Mouse (Mus musculus): ENCODE results near the gene Akap2. TPM values are rescaled to one million over a fixed set of nuclear protein-coding genes. Genes with fewer than 3 reads are reported as not detected.

The Akap2 gene
- polyA plus RNA-seq, 1 experiment from 2014 or later, result 31.3 TPM

DNA sequence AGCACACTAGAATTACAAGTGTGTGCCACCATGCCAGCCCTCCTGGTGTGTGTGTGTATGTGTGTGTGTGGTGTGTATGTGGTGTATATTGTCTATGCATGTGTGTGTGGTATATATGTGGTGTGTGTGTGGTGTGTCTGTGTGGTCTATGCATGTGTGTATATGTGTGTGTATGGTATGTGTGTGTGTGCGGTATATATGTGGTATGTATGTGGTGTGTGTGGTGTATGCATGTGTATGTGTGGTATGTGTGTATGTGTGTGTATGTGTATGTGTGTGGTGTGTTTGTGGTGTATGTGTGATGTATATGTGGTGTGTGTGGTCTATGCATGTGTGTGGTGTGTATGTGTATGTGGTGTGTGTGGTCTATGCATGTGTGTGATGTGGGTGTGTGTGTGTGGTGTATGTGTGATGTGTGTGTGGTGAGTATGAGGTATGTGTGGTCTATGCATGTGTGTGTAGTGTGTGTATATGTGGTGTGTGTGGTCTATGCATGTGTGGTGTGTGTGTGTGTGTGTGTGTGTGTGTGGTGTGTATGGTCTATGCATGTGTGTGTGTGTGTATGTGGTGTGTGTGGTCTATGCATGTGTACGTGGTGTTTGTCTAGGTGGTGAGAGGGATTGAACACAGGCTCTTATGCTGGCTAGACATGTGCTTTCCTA, 54.2 kb downstream of the Akap2 start:
- Histone ChIP-seq H3K27me3 (ENCODE audit: control insufficient read depth, insufficient read depth, low read length) (no peaks in the 10 kb centered on the region), H3K36me3 (ENCODE audit: control insufficient read depth, insufficient read depth, low read length) (no peaks in the 10 kb centered on the region), H3K4me2 (replicated peaks; ENCODE audit: low read depth, low read length) (no peak overlapping the region), H3K9ac (replicated peaks; ENCODE audit: low read depth, low read length) (no peak overlapping the region), H3K4me3 (ENCODE audit: low read depth, low read length) (no peak overlapping the region), H3K4me1 (ENCODE audit: control insufficient read depth, insufficient read depth, low read length) (no peaks in the 10 kb centered on the region), H3K27ac (ENCODE audit: low read length) (no peak overlapping the region), H3K9me3 (ENCODE audit: control insufficient read depth, low read depth, low read length) (no peaks in the 10 kb centered on the region)
- WGBS, result 86% methylated on average over 2 of the region's 2 CpGs
- ATAC-seq (ENCODE audit: insufficient number of reproducible peaks, insufficient read depth, low FRiP score, low read depth), result no peak

DNA sequence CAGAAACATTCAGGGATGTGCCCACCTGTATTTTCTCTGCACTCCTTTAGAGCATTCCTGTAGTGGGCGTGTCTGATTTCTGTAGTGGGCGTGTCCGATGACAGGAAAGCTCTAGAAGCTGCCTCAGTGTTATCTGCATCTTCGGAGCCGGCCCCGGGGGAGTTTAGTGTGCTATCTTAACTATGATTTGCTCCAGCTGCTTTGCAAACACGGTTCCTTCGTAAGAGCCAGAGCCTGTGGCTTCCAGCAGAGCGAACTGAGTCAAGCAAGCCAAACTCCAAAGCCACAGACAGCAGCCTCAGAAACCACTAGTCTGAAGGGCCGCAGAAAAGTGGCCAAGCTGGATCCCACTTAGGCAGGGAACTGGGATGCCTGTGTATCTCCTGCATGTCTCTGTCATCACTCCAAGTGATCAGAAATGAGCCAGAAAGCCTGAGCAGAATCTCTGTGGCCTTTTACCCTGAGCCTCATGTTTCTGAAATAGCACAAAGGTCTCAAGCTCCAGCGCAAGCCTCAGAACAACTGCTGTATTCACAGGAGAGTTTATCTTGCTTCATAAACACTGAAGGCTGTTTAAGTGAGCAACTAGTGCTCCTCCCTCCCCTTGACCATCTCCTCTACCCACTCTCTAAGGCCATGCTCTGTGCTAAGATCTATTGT, 55.5 kb downstream of the Akap2 start:
- H3K27ac ChIP-seq (ENCODE audit: low read length), result no peak overlapping the region
- WGBS, result 26% methylated on average over 11 of the region's 11 CpGs

DNA sequence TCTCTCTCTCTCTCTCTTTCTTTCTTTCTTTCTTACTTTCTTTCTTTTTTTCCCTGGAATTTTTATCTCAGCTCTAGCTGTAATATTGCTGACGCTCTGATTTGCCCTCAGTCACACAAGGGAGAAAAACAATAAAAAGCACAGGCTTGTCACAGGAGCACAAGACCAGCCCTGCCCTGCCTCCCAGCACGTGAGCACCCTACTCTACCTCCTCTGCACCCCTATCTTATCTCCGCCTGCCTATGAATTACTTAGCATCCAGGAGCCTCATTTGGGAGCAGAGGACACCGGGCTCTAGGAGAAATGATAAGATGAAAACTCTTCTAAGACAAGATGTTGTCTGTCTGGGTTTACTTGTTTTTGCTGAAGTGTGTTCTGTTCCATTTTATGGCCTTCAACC, 57.1 kb downstream of the Akap2 start:
- Histone ChIP-seq H3K4me1 (ENCODE audit: control insufficient read depth, insufficient read depth, low read length) (no peaks in the 10 kb centered on the region), H3K9me3 (ENCODE audit: control insufficient read depth, low read depth, low read length) (no peaks in the 10 kb centered on the region), H3K4me2 (replicated peaks; ENCODE audit: low read depth, low read length) (no peak overlapping the region), H3K27ac (ENCODE audit: low read length) (no peak overlapping the region), H3K9ac (replicated peaks; ENCODE audit: low read depth, low read length) (no peak overlapping the region), H3K4me3 (ENCODE audit: low read depth, low read length) (no peak overlapping the region), H3K36me3 (ENCODE audit: control insufficient read depth, insufficient read depth, low read length) (no peaks in the 10 kb centered on the region), H3K27me3 (ENCODE audit: control insufficient read depth, insufficient read depth, low read length) (no peaks in the 10 kb centered on the region)
- ATAC-seq (ENCODE audit: insufficient number of reproducible peaks, insufficient read depth, low FRiP score, low read depth), result no peak
- WGBS, result 64% methylated on average over 4 of the region's 4 CpGs

More for the DNA sequence above, 55.5 kb downstream of the Akap2 start:
- Histone ChIP-seq H3K9ac (replicated peaks; ENCODE audit: low read depth, low read length) (no peak overlapping the region), H3K4me1 (ENCODE audit: control insufficient read depth, insufficient read depth, low read length) (no peaks in the 10 kb centered on the region), H3K27me3 (ENCODE audit: control insufficient read depth, insufficient read depth, low read length) (no peaks in the 10 kb centered on the region), H3K4me2 (replicated peaks; ENCODE audit: low read depth, low read length) (no peak overlapping the region), H3K36me3 (ENCODE audit: control insufficient read depth, insufficient read depth, low read length) (no peaks in the 10 kb centered on the region), H3K9me3 (ENCODE audit: control insufficient read depth, low read depth, low read length) (no peaks in the 10 kb centered on the region), H3K4me3 (ENCODE audit: low read depth, low read length) (no peak overlapping the region)
- peak; percentile 42; the same call in 1 of the 2 replicates for ATAC-seq (ENCODE audit: insufficient number of reproducible peaks, insufficient read depth, low FRiP score, low read depth)

DNA sequence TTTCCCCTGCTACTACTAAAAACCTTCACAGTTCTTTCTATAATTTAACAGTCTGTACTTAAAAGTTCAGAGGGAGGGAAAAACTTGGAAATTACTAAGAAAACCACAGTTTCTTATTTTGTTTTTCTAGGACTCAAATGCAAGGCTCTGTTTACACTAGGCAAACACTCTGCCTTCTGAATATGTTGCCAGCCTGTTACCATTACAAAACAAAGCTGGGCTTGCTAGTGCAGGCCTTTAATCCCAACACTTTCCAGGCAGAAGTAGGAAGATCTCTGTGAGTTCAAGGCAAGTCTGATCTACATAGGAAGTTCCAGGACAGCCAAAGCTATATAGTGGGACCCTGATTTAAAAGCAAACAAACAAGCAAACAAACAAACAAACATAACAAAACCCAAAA, 58.1 kb downstream of the Akap2 start:
- Histone ChIP-seq H3K4me3 (ENCODE audit: low read depth, low read length) (no peak overlapping the region), H3K9ac (replicated peaks; ENCODE audit: low read depth, low read length) (no peak overlapping the region), H3K9me3 (ENCODE audit: control insufficient read depth, low read depth, low read length) (no peaks in the 10 kb centered on the region), H3K27ac (ENCODE audit: low read length) (no peak overlapping the region), H3K36me3 (ENCODE audit: control insufficient read depth, insufficient read depth, low read length) (no peaks in the 10 kb centered on the region), H3K27me3 (ENCODE audit: control insufficient read depth, insufficient read depth, low read length) (no peaks in the 10 kb centered on the region), H3K4me2 (replicated peaks; ENCODE audit: low read depth, low read length) (no peak overlapping the region), H3K4me1 (ENCODE audit: control insufficient read depth, insufficient read depth, low read length) (no peaks in the 10 kb centered on the region)
- ATAC-seq (ENCODE audit: insufficient number of reproducible peaks, insufficient read depth, low FRiP score, low read depth), result no peak

DNA sequence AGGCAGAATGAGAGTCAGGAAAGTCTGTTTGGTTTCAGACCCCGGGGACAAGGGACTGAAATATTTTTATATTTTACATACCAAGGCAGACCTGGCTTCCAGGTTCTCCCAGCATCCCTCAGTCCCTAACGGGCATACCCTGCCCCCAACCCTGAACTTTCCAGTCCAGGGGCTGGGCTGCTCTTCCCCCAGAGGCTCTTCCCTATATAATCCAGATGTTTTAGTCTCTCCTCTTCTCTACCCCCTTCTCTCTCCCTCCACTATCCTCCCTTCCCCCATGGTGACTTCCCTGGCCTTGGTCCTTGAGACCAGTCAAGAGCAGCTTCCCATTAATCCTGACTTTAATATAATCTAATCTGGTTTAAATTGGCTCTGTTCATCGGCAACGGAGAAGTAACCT, 62.9 kb downstream of the Akap2 start:
- Histone ChIP-seq H3K27ac (ENCODE audit: low read length) (no peak overlapping the region), H3K36me3 (ENCODE audit: control insufficient read depth, insufficient read depth, low read length) (no peaks in the 10 kb centered on the region), H3K4me1 (ENCODE audit: control insufficient read depth, insufficient read depth, low read length) (peaks cover 19% of the 10 kb centered on the region), H3K4me3 (ENCODE audit: low read depth, low read length) (no peak overlapping the region), H3K27me3 (ENCODE audit: control insufficient read depth, insufficient read depth, low read length) (no peaks in the 10 kb centered on the region), H3K9me3 (ENCODE audit: control insufficient read depth, low read depth, low read length) (no peaks in the 10 kb centered on the region), H3K9ac (replicated peaks; ENCODE audit: low read depth, low read length) (no peak overlapping the region), H3K4me2 (replicated peaks; ENCODE audit: low read depth, low read length) (no peak overlapping the region)
- 40% methylated on average over 4 of the region's 4 CpGs for WGBS
- no peak for ATAC-seq (ENCODE audit: insufficient number of reproducible peaks, insufficient read depth, low FRiP score, low read depth)

DNA sequence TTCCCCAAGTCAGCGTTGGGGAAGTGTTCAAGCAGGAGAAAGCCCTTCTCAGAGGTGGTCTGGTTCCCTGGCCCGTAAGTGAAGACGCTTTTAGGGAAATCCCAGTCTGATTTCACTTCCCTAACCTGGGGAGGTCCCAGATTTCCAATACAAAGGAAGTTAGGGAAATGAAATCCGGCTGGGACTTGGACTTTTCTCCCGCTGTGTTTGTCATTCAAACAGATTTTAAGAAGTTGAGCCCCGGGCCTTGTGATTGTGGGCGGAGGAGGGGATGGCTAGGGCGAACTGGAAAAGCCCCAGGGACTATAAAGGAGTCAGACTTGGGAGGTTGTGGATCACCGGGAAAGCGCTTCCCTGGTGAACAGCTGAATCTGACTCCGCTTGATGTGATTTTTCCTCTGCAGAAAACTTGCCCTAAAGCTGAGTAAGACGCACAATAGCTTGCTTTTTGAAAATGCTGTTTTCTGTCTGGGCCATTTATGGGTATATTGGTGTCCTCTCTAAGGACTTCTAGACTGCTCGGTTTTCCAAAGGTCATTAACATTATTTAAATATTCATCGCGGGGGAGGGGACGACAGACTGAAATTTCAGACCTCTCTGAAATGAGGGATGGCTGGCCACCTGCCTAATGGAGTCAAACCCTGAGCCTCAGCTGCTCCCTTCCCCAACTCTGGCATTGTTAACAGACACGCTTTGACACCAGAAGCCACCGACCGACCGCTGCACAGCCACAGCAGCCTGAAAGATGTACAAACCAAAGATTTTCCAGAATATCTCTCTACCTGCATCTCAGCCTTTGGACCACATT, 63.6 kb downstream of the Akap2 start:
- H3K27ac ChIP-seq (ENCODE audit: low read length), result no peak overlapping the region
- no peaks in the 10 kb centered on the region for H3K9me3 ChIP-seq (ENCODE audit: control insufficient read depth, low read depth, low read length)
- 14% methylated on average over 20 of the region's 20 CpGs for WGBS
- no peak for ATAC-seq (ENCODE audit: insufficient number of reproducible peaks, insufficient read depth, low FRiP score, low read depth)
- H3K4me3 ChIP-seq (ENCODE audit: low read depth, low read length), result no peak overlapping the region
- H3K36me3 ChIP-seq (ENCODE audit: control insufficient read depth, insufficient read depth, low read length), result no peaks in the 10 kb centered on the region
- H3K27me3 ChIP-seq (ENCODE audit: control insufficient read depth, insufficient read depth, low read length), result no peaks in the 10 kb centered on the region
- peaks cover 19% of the 10 kb centered on the region for H3K4me1 ChIP-seq (ENCODE audit: control insufficient read depth, insufficient read depth, low read length)
- no peak overlapping the region for H3K4me2 ChIP-seq (replicated peaks; ENCODE audit: low read depth, low read length)
- no peak overlapping the region for H3K9ac ChIP-seq (replicated peaks; ENCODE audit: low read depth, low read length)

DNA sequence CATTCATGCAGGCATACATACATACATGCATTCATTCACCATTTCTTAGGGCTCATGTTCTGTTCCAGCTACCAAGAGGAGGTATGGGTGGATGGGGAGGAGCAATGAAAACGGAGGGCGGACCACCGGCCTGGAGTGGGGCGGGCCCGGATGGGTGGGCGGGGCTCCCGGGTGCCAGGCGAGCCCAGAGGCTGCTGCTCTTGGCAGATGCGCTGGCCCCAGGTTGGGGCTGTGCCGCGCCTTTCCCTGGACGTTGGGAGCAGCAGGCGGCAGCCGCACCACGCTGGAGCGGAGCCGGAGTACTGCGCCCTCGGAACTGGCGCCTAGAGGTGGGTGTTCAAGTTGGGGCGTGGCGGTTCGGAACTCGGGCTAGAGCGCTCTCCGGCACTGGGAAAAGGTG, 64.5 kb downstream of the Akap2 start:
- ATAC-seq (ENCODE audit: insufficient number of reproducible peaks, insufficient read depth, low FRiP score, low read depth), result peak; percentile 72
- Histone ChIP-seq H3K36me3 (ENCODE audit: control insufficient read depth, insufficient read depth, low read length) (no peaks in the 10 kb centered on the region), H3K4me1 (ENCODE audit: control insufficient read depth, insufficient read depth, low read length) (peaks cover 19% of the 10 kb centered on the region), H3K4me3 (ENCODE audit: low read depth, low read length) (peak overlapping the region; percentile 37), H3K9ac (replicated peaks; ENCODE audit: low read depth, low read length) (no peak overlapping the region), H3K27ac (ENCODE audit: low read length) (no peak overlapping the region), H3K9me3 (ENCODE audit: control insufficient read depth, low read depth, low read length) (no peaks in the 10 kb centered on the region), H3K4me2 (replicated peaks; ENCODE audit: low read depth, low read length) (peak overlapping the region; percentile 76), H3K27me3 (ENCODE audit: control insufficient read depth, insufficient read depth, low read length) (no peaks in the 10 kb centered on the region)
- WGBS, result under 1% methylated on average over 26 of the region's 26 CpGs

DNA sequence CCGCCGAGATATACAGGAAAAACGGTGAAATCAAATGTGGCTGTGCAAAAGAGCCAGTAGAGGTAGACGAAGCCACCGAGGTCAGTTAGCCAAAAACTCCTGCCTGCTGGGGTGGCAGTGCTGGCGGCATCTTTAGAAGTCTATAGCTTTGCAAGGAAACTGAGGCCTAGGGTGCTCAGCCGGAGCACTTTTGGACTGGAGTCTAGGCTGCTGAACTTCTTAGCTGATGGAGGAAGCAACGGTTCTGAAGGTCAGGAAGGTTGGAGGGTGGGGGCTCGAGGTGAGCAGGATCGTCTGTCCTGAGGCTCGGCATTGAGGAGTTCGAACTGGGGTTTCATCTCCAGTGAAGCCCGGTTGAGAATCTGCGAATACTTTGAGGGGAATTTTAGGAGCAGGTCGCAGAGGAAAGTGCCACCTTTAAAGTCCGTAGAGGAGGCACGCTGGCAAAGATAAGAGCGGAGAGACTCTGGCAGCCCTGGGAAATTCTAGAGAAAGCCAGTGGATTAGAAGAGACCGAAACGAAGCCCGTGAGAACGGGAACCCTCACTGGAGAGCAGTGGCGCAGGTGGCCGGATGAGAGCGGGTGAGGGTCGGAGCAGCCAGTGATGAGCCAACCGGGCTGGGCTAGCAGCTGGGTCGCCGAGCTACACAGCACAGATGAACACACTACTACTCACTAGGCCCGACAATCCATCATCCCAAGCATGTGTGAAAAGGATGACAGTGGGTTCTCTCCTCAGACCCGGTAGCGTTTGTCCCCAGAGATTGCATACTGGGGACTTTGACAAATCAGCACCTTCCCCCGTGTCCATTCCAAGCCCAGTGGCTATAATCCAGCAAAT, 65.3 kb downstream of the Akap2 start:
- H3K4me1 ChIP-seq (ENCODE audit: control insufficient read depth, insufficient read depth, low read length), result peaks cover 19% of the 10 kb centered on the region
- WGBS, result 5% methylated on average over 33 of the region's 33 CpGs
- no peaks in the 10 kb centered on the region for H3K36me3 ChIP-seq (ENCODE audit: control insufficient read depth, insufficient read depth, low read length)
- H3K27me3 ChIP-seq (ENCODE audit: control insufficient read depth, insufficient read depth, low read length), result no peaks in the 10 kb centered on the region
- H3K9ac ChIP-seq (replicated peaks; ENCODE audit: low read depth, low read length), result no peak overlapping the region
- H3K9me3 ChIP-seq (ENCODE audit: control insufficient read depth, low read depth, low read length), result no peaks in the 10 kb centered on the region
- H3K4me2 ChIP-seq (replicated peaks; ENCODE audit: low read depth, low read length), result peak overlapping the region; percentile 76
- peak overlapping the region; percentile 37 for H3K4me3 ChIP-seq (ENCODE audit: low read depth, low read length)
- H3K27ac ChIP-seq (ENCODE audit: low read length), result no peak overlapping the region
- no peak for ATAC-seq (ENCODE audit: insufficient number of reproducible peaks, insufficient read depth, low FRiP score, low read depth)
